Mouse (Mus musculus): ENCODE results near the gene Sox15.

The Sox15 gene

GRCm38 (mm10) chr11:69672211-69672706 is 17.1 kb downstream of the Sox15 start, which contains the start of gene Eif4a1:
Gene Eif4a1 (minus strand): TSS chr11:69672423.
- in situ Hi-C loops (cut with MboI; ENCODE audit: low sequenced_read_pairs), result no loop called here

- in situ Hi-C loops (cut with MboI; ENCODE audit: low sequenced_read_pairs), result no loop called here
Observed at GRCm38 (mm10) chr11:69679144-69679543, 24.0 kb downstream of the Sox15 start.

- in situ Hi-C loops (cut with MboI; ENCODE audit: low sequenced_read_pairs), result no loop called here
Observed at GRCm38 (mm10) chr11:69680136-69680855, 25.2 kb downstream of the Sox15 start.

- in situ Hi-C loops (cut with MboI; ENCODE audit: low sequenced_read_pairs), result no loop called here
Observed at GRCm38 (mm10) chr11:69681314-69682208, 26.4 kb downstream of the Sox15 start, which contains the start of gene Senp3. Gene Senp3 (minus strand): TSS chr11:69682084.

- in situ Hi-C loops (cut with MboI; ENCODE audit: low sequenced_read_pairs), result no loop called here
Observed at GRCm38 (mm10) chr11:69682209-69682839, 27.2 kb downstream of the Sox15 start.

GRCm38 (mm10) chr11:69682840-69683533 is 27.9 kb downstream of the Sox15 start:
- in situ Hi-C loops (cut with MboI; ENCODE audit: low sequenced_read_pairs), result no loop called here

- in situ Hi-C loops (cut with MboI; ENCODE audit: low sequenced_read_pairs), result no loop called here
Observed at GRCm38 (mm10) chr11:69683576-69683975, 28.5 kb downstream of the Sox15 start.

- in situ Hi-C loops (cut with MboI; ENCODE audit: low sequenced_read_pairs), result no loop called here
Observed at GRCm38 (mm10) chr11:69684128-69684745, 29.1 kb downstream of the Sox15 start.

- in situ Hi-C loops (cut with MboI; ENCODE audit: low sequenced_read_pairs), result no loop called here
Observed at GRCm38 (mm10) chr11:69684936-69685335, 29.8 kb downstream of the Sox15 start.

- in situ Hi-C loops (cut with MboI; ENCODE audit: low sequenced_read_pairs), result no loop called here
Observed at GRCm38 (mm10) chr11:69685526-69686148, 30.5 kb downstream of the Sox15 start, which contains the start of gene Tnfsf13. Gene Tnfsf13 (minus strand): TSS chr11:69685784.

- in situ Hi-C loops (cut with MboI; ENCODE audit: low sequenced_read_pairs), result no loop called here
Observed at GRCm38 (mm10) chr11:69686377-69686776, 31.3 kb downstream of the Sox15 start.

GRCm38 (mm10) chr11:69687061-69687460 is 31.9 kb downstream of the Sox15 start:
- in situ Hi-C loops (cut with MboI; ENCODE audit: low sequenced_read_pairs), result no loop called here

- in situ Hi-C loops (cut with MboI; ENCODE audit: low sequenced_read_pairs), result no loop called here
Observed at GRCm38 (mm10) chr11:69689891-69690290, 34.8 kb downstream of the Sox15 start.

GRCm38 (mm10) chr11:69692196-69692811 is 37.2 kb downstream of the Sox15 start:
- in situ Hi-C loops (cut with MboI; ENCODE audit: low sequenced_read_pairs), result no loop called here

GRCm38 (mm10) chr11:69692863-69693262 is 37.7 kb downstream of the Sox15 start:
- in situ Hi-C loops (cut with MboI; ENCODE audit: low sequenced_read_pairs), result no loop called here

- in situ Hi-C loops (cut with MboI; ENCODE audit: low sequenced_read_pairs), result no loop called here
Observed at GRCm38 (mm10) chr11:69693421-69693965, 38.4 kb downstream of the Sox15 start.

- in situ Hi-C loops (cut with MboI; ENCODE audit: low sequenced_read_pairs), result no loop called here
Observed at GRCm38 (mm10) chr11:69695046-69695360, 39.9 kb downstream of the Sox15 start.

GRCm38 (mm10) chr11:69695361-69696181 is 40.5 kb downstream of the Sox15 start, which contains the start of the genes Tnfsf12 and Tnfsfm13:
Gene Tnfsf12 (minus strand): TSS chr11:69695849.
Gene Tnfsfm13 (minus strand): TSS chr11:69696098.
- in situ Hi-C loops (cut with MboI; ENCODE audit: low sequenced_read_pairs), result no loop called here
